Mouse (Mus musculus): Measurements from ENCODE around the gene Tmem63a.
"Not testable (repeated sequence)": the region's sequence is repeated elsewhere in the genome, so short reads cannot be mapped to it uniquely, and the experiment has no call there.

The Tmem63a gene

GRCm38 (mm10) chr1:180956401-180956800 lies 14.3 kb downstream of the Tmem63a start:
- in situ Hi-C loops (cut with MboI, MseI), result no loop called here

GRCm38 (mm10) chr1:180956973-180957381 lies 14.8 kb downstream of the Tmem63a start:
- in situ Hi-C loops (cut with MboI, MseI), result no loop called here

GRCm38 (mm10) chr1:180957989-180958388 lies 15.8 kb downstream of the Tmem63a start:
- in situ Hi-C loops (cut with MboI, MseI), result no loop called here

- in situ Hi-C loops (cut with MboI, MseI), result no loop called here
Observed at GRCm38 (mm10) chr1:180958797-180959196, 16.7 kb downstream of the Tmem63a start.

- in situ Hi-C loops (cut with MboI, MseI), result no loop called here
Observed at GRCm38 (mm10) chr1:180965786-180966185, 23.6 kb downstream of the Tmem63a start.

- in situ Hi-C loops (cut with MboI, MseI), result no loop called here
Observed at GRCm38 (mm10) chr1:180966542-180966941, 24.4 kb downstream of the Tmem63a start.

GRCm38 (mm10) chr1:180967261-180967660 lies 25.1 kb downstream of the Tmem63a start:
- in situ Hi-C loops (cut with MboI, MseI), result no loop called here

- in situ Hi-C loops (cut with MboI, MseI), result no loop called here
Observed at GRCm38 (mm10) chr1:180972941-180973340, 30.8 kb downstream of the Tmem63a start.

GRCm38 (mm10) chr1:180974126-180974746 lies 32.1 kb downstream of the Tmem63a start:
- in situ Hi-C loops (cut with MboI, MseI), result no loop called here

- in situ Hi-C loops (cut with MboI, MseI), result loop anchor here (5.0 kb wide), 1 partner anchor 89 kb away; no protein-coding TSS in a partner anchor
Observed at GRCm38 (mm10) chr1:180976110-180976679, 34.1 kb downstream of the Tmem63a start.

- in situ Hi-C loops (cut with MboI, MseI), result loop anchor here (5.0 kb wide), 1 partner anchor 92 kb away; no protein-coding TSS in a partner anchor
Observed at GRCm38 (mm10) chr1:180979484-180980251, 37.5 kb downstream of the Tmem63a start.

- in situ Hi-C loops (cut with MboI, MseI), result no loop called here
Observed at GRCm38 (mm10) chr1:180980464-180980863, 38.3 kb downstream of the Tmem63a start.

- in situ Hi-C loops (cut with MboI, MseI), result not testable (repeated sequence)
Observed at GRCm38 (mm10) chr1:180981298-180982046, 39.3 kb downstream of the Tmem63a start.

- in situ Hi-C loops (cut with MboI, MseI), result loop anchor here in 1 of 2 experiments (5.0 kb wide), 1 partner anchor 36 kb away; the partner anchor contains the start of gene Ephx1
Observed at GRCm38 (mm10) chr1:180986701-180987100, 44.6 kb downstream of the Tmem63a start.

- in situ Hi-C loops (cut with MboI, MseI), result loop anchor here in 1 of 2 experiments (5.0 kb wide), 1 partner anchor 35 kb away; the partner anchor contains the start of gene Ephx1
Observed at GRCm38 (mm10) chr1:180987759-180988158, 45.6 kb downstream of the Tmem63a start.

- in situ Hi-C loops (cut with MboI, MseI), result loop anchor here in 1 of 2 experiments (5.0 kb wide), 1 partner anchor 42 kb away; no protein-coding TSS in a partner anchor
Observed at GRCm38 (mm10) chr1:180990671-180991070, 48.5 kb downstream of the Tmem63a start.

- in situ Hi-C loops (cut with MboI, MseI), result loop anchor here in 1 of 2 experiments (5.0 kb wide), 1 partner anchor 40 kb away; no protein-coding TSS in a partner anchor
Observed at GRCm38 (mm10) chr1:180992142-180992541, 50.0 kb downstream of the Tmem63a start.

GRCm38 (mm10) chr1:181000501-181001092 lies 58.5 kb downstream of the Tmem63a start:
- in situ Hi-C loops (cut with MboI, MseI), result no loop called here

GRCm38 (mm10) chr1:181001217-181001616 lies 59.1 kb downstream of the Tmem63a start:
- in situ Hi-C loops (cut with MboI, MseI), result no loop called here

GRCm38 (mm10) chr1:181001621-181002020 lies 59.5 kb downstream of the Tmem63a start:
- in situ Hi-C loops (cut with MboI, MseI), result no loop called here

GRCm38 (mm10) chr1:181003790-181004189 lies 61.6 kb downstream of the Tmem63a start:
- in situ Hi-C loops (cut with MboI, MseI), result no loop called here
